In the genomic region with DNA sequence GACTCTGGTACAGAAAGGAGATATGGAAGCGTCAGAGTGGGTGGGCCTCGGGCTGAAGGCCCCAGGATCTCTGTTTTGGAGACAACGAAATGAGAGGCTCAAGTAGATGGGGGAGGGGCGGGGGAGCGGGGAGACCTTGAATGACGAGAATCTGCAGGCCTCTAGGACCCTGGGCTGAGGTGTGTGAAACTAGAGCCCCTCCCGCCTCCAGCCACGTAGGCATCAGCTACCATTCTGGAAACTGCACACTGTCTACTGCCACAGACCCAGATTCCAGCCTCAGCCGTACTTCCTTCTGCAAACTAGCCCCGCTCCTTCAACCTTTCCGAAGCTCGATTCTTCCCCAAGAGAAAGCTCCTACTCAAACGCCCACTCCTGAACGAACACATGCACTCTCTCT, we compare ENCODE assay signal across 9 mouse cellular contexts. TPM values are rescaled to one million over a fixed set of nuclear protein-coding genes. Genes with fewer than 3 reads are reported as not detected.
DNase-seq lines count a peak whose midpoint lies in the region; ATAC-seq and TF ChIP-seq lines count a peak whose summit lies in the region.
"Had no signal": no experiment of that assay in that cellular context is flagged by ENCODE, and none has a peak within 500 bp of the region (broad histone marks: within the 10 kb centered on the region; RNA-seq: fewer than 3 reads in every experiment).

No protein-coding gene starts in this region.

- no peak for TF ChIP-seq POLR2A in CH12.LX (IDR thresholded peaks at IDR 0.05; ENCODE audit: low read depth, low read length)

- dilution Hi-C loops in CH12.LX (cut with MboI; ENCODE audit: extremely low pct_ligation_motif_present, extremely low pct_unique_long_range_greater_than_20kb, low sequenced_read_pairs): no loop called here

- no peaks in the 10 kb centered on the region for H3K9me3 ChIP-seq in CH12.LX (replicated peaks; ENCODE audit: low read length)
- no peaks in the 10 kb centered on the region for H3K9me3 ChIP-seq in embryonic facial prominence, embryonic 11.5 days (replicated peaks; ENCODE audit: control insufficient read depth, low read length)
- no peaks in the 10 kb centered on the region for H3K9me3 ChIP-seq in intestine, embryonic 14.5 days (ENCODE audit: control insufficient read depth, low read length)
- H3K9me3 ChIP-seq in midbrain, embryonic 16.5 days (replicated peaks; ENCODE audit: control insufficient read depth, low read length, poor library complexity, severe bottlenecking): no peaks in the 10 kb centered on the region

- H3K36me3 ChIP-seq in CH12.LX (replicated peaks in 1 of 2; ENCODE audit: control insufficient read depth in 1 of 2, insufficient read depth in 1 of 2, low read length in 1 of 2): no peaks in the 10 kb centered on the region
- H3K36me3 ChIP-seq in embryonic facial prominence, embryonic 11.5 days (replicated peaks; ENCODE audit: control insufficient read depth, insufficient read depth, low read depth, low read length): no peaks in the 10 kb centered on the region; the same call in none of the 2 replicates
- peaks cover 20% of the 10 kb centered on the region for H3K36me3 ChIP-seq in intestine, embryonic 14.5 days (ENCODE audit: control insufficient read depth, insufficient read depth, low read length)
- H3K36me3 ChIP-seq in midbrain, embryonic 16.5 days (ENCODE audit: control insufficient read depth, insufficient read depth, low read length): peaks cover 5% of the 10 kb centered on the region; the same call in 1 of the 2 replicates

- ATAC-seq in embryonic facial prominence, embryonic 11.5 days (replicated peaks; ENCODE audit: insufficient number of reproducible peaks, low FRiP score, low TSS enrichment, low read depth): peak; percentile 61
- no peak; the same call in 1 of the 2 replicates for ATAC-seq in intestine, embryonic 14.5 days (replicated peaks; ENCODE audit: low FRiP score, low TSS enrichment, low read depth)
- peak; percentile 90 for ATAC-seq in midbrain, embryonic 16.5 days

- H3K4me3 ChIP-seq in CH12.LX (replicated peaks in 1 of 3; ENCODE audit: low read depth in 2 of 3, low read length in 2 of 3, poor library complexity in 1 of 3): peak overlapping the region in 1 of 3 experiments; percentile 54
- peak overlapping the region; percentile 82 for H3K4me3 ChIP-seq in embryonic facial prominence, embryonic 11.5 days (ENCODE audit: low read depth, low read length)
- H3K4me3 ChIP-seq in intestine, embryonic 14.5 days (ENCODE audit: low read depth, low read length): peak overlapping the region; percentile 60
- H3K4me3 ChIP-seq in midbrain, embryonic 16.5 days (ENCODE audit: low read depth, low read length): peak overlapping the region; percentile 72

- H3K4me2 ChIP-seq in CH12.LX (ENCODE audit: insufficient read depth, low read depth, poor library complexity, severe bottlenecking): peak overlapping the region; percentile 73
- peak overlapping the region; percentile 79 for H3K4me2 ChIP-seq in embryonic facial prominence, embryonic 11.5 days (ENCODE audit: low read depth, low read length)
- H3K4me2 ChIP-seq in intestine, embryonic 14.5 days (ENCODE audit: low read length): peak overlapping the region; percentile 54
- peak overlapping the region; percentile 76 for H3K4me2 ChIP-seq in midbrain, embryonic 16.5 days (ENCODE audit: low read length)

- peaks cover 5 to 13% of the 10 kb centered on the region in 2 experiments for H3K4me1 ChIP-seq in CH12.LX (ENCODE audit: control insufficient read depth in 1 of 2, insufficient read depth in 2 of 2)
- peaks cover 8% of the 10 kb centered on the region for H3K4me1 ChIP-seq in embryonic facial prominence, embryonic 11.5 days (ENCODE audit: control insufficient read depth, insufficient read depth, low read length)
- H3K4me1 ChIP-seq in intestine, embryonic 14.5 days (replicated peaks; ENCODE audit: control insufficient read depth, insufficient read depth, low read length): peaks cover 15% of the 10 kb centered on the region
- peaks cover 38% of the 10 kb centered on the region for H3K4me1 ChIP-seq in midbrain, embryonic 16.5 days (ENCODE audit: control insufficient read depth, insufficient read depth, low read length)

- peak; percentile 30 for DNase-seq in adrenal gland, postnatal 14 days
- no peak for DNase-seq in adrenal gland, postnatal 4 days (ENCODE audit: low spot score in 2 of 2)
- DNase-seq in CH12.LX (ENCODE audit: extremely low read depth): no peak
- DNase-seq in embryonic facial prominence, embryonic 11.5 days (ENCODE audit: low spot score): peak; percentile 88
- DNase-seq in intestine, embryonic 14.5 days (ENCODE audit: low spot score): no peak
- DNase-seq in gastrocnemius, postnatal 25 days: no peak
- no peak for DNase-seq in ovary, postnatal 36 days (ENCODE audit: low spot score)

- in situ Hi-C loops in CH12.LX (cut with MboI; ENCODE audit: low pct_ligation_motif_present, low pct_unique_long_range_greater_than_20kb, low sequenced_read_pairs): loop anchor here (25.0 kb wide), 1 partner anchor 181 kb away; the partner anchor contains the start of genes Acrbp and Ing4

- H3K27me3 ChIP-seq in CH12.LX (replicated peaks): peaks cover 39% of the 10 kb centered on the region
- H3K27me3 ChIP-seq in embryonic facial prominence, embryonic 11.5 days (ENCODE audit: control insufficient read depth, insufficient read depth, low read length): no peaks in the 10 kb centered on the region
- no peaks in the 10 kb centered on the region for H3K27me3 ChIP-seq in intestine, embryonic 14.5 days (replicated peaks; ENCODE audit: control insufficient read depth, insufficient read depth, low read length)
- H3K27me3 ChIP-seq in midbrain, embryonic 16.5 days (ENCODE audit: control insufficient read depth, insufficient read depth, low read depth, low read length): no peaks in the 10 kb centered on the region

- H3K27ac ChIP-seq in CH12.LX (ENCODE audit: insufficient read depth, low read depth): no peak overlapping the region
- peak overlapping the region; percentile 95 for H3K27ac ChIP-seq in embryonic facial prominence, embryonic 11.5 days (replicated peaks; ENCODE audit: low read depth, low read length)
- H3K27ac ChIP-seq in intestine, embryonic 14.5 days (ENCODE audit: low read depth): peak overlapping the region; percentile 91
- peak overlapping the region; percentile 99 for H3K27ac ChIP-seq in midbrain, embryonic 16.5 days (ENCODE audit: low read length)

- no peaks in the 10 kb centered on the region for H3K79me2 ChIP-seq in CH12.LX (replicated peaks; ENCODE audit: control insufficient read depth, extremely low read depth, insufficient read depth, poor library complexity, severe bottlenecking)

- no peak overlapping the region for H3K9ac ChIP-seq in CH12.LX (ENCODE audit: insufficient read depth, low read depth)
- peak overlapping the region; percentile 97 for H3K9ac ChIP-seq in embryonic facial prominence, embryonic 11.5 days (replicated peaks; ENCODE audit: low read length)
- peak overlapping the region; percentile 83 for H3K9ac ChIP-seq in intestine, embryonic 14.5 days (ENCODE audit: low read length)
- H3K9ac ChIP-seq in midbrain, embryonic 16.5 days (ENCODE audit: low read depth, low read length): peak overlapping the region; percentile 96

- no peak for TF ChIP-seq EP300 in CH12.LX (IDR thresholded peaks at IDR 0.05; ENCODE audit: low read length)

- TF ChIP-seq CTCF in CH12.LX (conservative IDR thresholded peaks at IDR 0.05 in 1 of 2, IDR thresholded peaks at IDR 0.05 in 1 of 2; ENCODE audit: low read depth in 2 of 2, low read length in 2 of 2): no peak

- no peak for TF ChIP-seq RAD21 in CH12.LX (IDR thresholded peaks at IDR 0.05; ENCODE audit: low read depth, low read length)

- WGBS in embryonic facial prominence, embryonic 11.5 days: 4% methylated on average over 14 of the region's 14 CpGs
- 8% methylated on average over 14 of the region's 14 CpGs for WGBS in intestine, embryonic 14.5 days
- 8% methylated on average over 14 of the region's 14 CpGs for WGBS in midbrain, embryonic 16.5 days

RNA-seq across cellular contexts. Expression of gene P3h3, which starts 1.2 kb away (rescaled TPM):
- total RNA-seq in adrenal gland, postnatal 14 days (2021): 21.4 and 26.1 TPM in 2 replicates
- total RNA-seq in adrenal gland, postnatal 4 days (2021): 10 to 100 TPM; 47.3 to 52.2 TPM
- total RNA-seq in CH12.LX (2012; rRNA removed) (0.13 and 0.34 TPM in 2 replicates), CH12.LX (2014; rRNA removed) (0.19 TPM in 1 of 2 replicates, not detected in the other)
- 0.31 and 0.44 TPM in 2 replicates for polyA plus RNA-seq in CH12.LX (2012; ENCODE audit: insufficient read length, low read depth)
- polyA plus RNA-seq in embryonic facial prominence, embryonic 11.5 days (2014; fragmentation: Nextera tagmentation; extraction: Ambion mirVana): 14.7 and 18.5 TPM in 2 replicates
- polyA plus RNA-seq in intestine, embryonic 14.5 days (2014; fragmentation: Nextera tagmentation; extraction: Ambion mirVana): 28.1 and 28.8 TPM in 2 replicates
- polyA plus RNA-seq in midbrain, embryonic 16.5 days (2015; fragmentation: Nextera tagmentation; extraction: Ambion mirVana): 13.4 and 15.4 TPM in 2 replicates
- total RNA-seq in gastrocnemius, postnatal 25 days (2021): 1 to 10 TPM; 8.2 to 9.3 TPM

RNA-seq across cellular contexts. Expression of gene Gpr162, which starts 7.5 kb away (rescaled TPM):
- 1.6 and 2.3 TPM in 2 replicates for total RNA-seq in adrenal gland, postnatal 14 days (2021)
- 1 to 10 TPM; 5.1 to 5.6 TPM for total RNA-seq in adrenal gland, postnatal 4 days (2021)
- 1.6 and 2.0 TPM in 2 replicates for total RNA-seq in CH12.LX (2012; rRNA removed)
- 0.48 and 0.97 TPM in 2 replicates for total RNA-seq in CH12.LX (2014; rRNA removed)
- polyA plus RNA-seq in CH12.LX (2012; ENCODE audit: insufficient read length, low read depth): 1.7 and 1.9 TPM in 2 replicates
- polyA plus RNA-seq in embryonic facial prominence, embryonic 11.5 days (2014; fragmentation: Nextera tagmentation; extraction: Ambion mirVana): 0.59 and 0.72 TPM in 2 replicates
- 0.65 and 1.2 TPM in 2 replicates for polyA plus RNA-seq in intestine, embryonic 14.5 days (2014; fragmentation: Nextera tagmentation; extraction: Ambion mirVana)
- 36.6 and 40.0 TPM in 2 replicates for polyA plus RNA-seq in midbrain, embryonic 16.5 days (2015; fragmentation: Nextera tagmentation; extraction: Ambion mirVana)
- under 1 TPM; 0.23 to 0.32 TPM for total RNA-seq in gastrocnemius, postnatal 25 days (2021)

RNA-seq across cellular contexts. Expression of gene Gnb3, which starts 16.2 kb away (rescaled TPM):
- total RNA-seq in adrenal gland, postnatal 14 days (2021): 9.4 and 9.5 TPM in 2 replicates
- total RNA-seq in adrenal gland, postnatal 4 days (2021): 10 to 100 TPM; 13.9 to 16.3 TPM
- 0.64 and 0.84 TPM in 2 replicates for total RNA-seq in CH12.LX (2012; rRNA removed)
- total RNA-seq in CH12.LX (2014; rRNA removed): 1.6 and 2.2 TPM in 2 replicates
- 4.1 and 4.7 TPM in 2 replicates for polyA plus RNA-seq in CH12.LX (2012; ENCODE audit: insufficient read length, low read depth)
- polyA plus RNA-seq in embryonic facial prominence, embryonic 11.5 days (2014; fragmentation: Nextera tagmentation; extraction: Ambion mirVana): 0.27 and 0.56 TPM in 2 replicates
- 2.7 TPM in 2 replicates for polyA plus RNA-seq in intestine, embryonic 14.5 days (2014; fragmentation: Nextera tagmentation; extraction: Ambion mirVana)
- polyA plus RNA-seq in midbrain, embryonic 16.5 days (2015; fragmentation: Nextera tagmentation; extraction: Ambion mirVana): 2.3 and 2.4 TPM in 2 replicates
- 1 to 10 TPM; 1.6 to 1.7 TPM for total RNA-seq in gastrocnemius, postnatal 25 days (2021)
- polyA plus RNA-seq: testis, adult 2 months had no signal

RNA-seq across cellular contexts. Expression of gene Cdca3, which starts 27.0 kb away (rescaled TPM):
- total RNA-seq in adrenal gland, postnatal 14 days (2021): 22.2 and 26.1 TPM in 2 replicates
- total RNA-seq in adrenal gland, postnatal 4 days (2021): 10 to 100 TPM; 50.6 to 58.6 TPM
- total RNA-seq in CH12.LX (2012; rRNA removed) (116 and 117 TPM in 2 replicates), CH12.LX (2014; rRNA removed) (188 and 229 TPM in 2 replicates)
- polyA plus RNA-seq in CH12.LX (2012; ENCODE audit: insufficient read length, low read depth): 171 and 224 TPM in 2 replicates
- 210 and 212 TPM in 2 replicates for polyA plus RNA-seq in embryonic facial prominence, embryonic 11.5 days (2014; fragmentation: Nextera tagmentation; extraction: Ambion mirVana)
- polyA plus RNA-seq in intestine, embryonic 14.5 days (2014; fragmentation: Nextera tagmentation; extraction: Ambion mirVana): 178 and 183 TPM in 2 replicates
- 18.2 and 19.5 TPM in 2 replicates for polyA plus RNA-seq in midbrain, embryonic 16.5 days (2015; fragmentation: Nextera tagmentation; extraction: Ambion mirVana)
- 1 to 10 TPM; 1.2 TPM for total RNA-seq in gastrocnemius, postnatal 25 days (2021)

RNA-seq across cellular contexts. Expression of gene Usp5, which starts 27.0 kb away (rescaled TPM):
- total RNA-seq in adrenal gland, postnatal 14 days (2021): 83.2 and 103 TPM in 2 replicates
- 100 to 1,000 TPM; 141 to 148 TPM for total RNA-seq in adrenal gland, postnatal 4 days (2021)
- total RNA-seq in CH12.LX (2012; rRNA removed) (107 and 126 TPM in 2 replicates), CH12.LX (2014; rRNA removed) (75.7 and 79.8 TPM in 2 replicates)
- 96.5 and 103 TPM in 2 replicates for polyA plus RNA-seq in CH12.LX (2012; ENCODE audit: insufficient read length, low read depth)
- 128 and 133 TPM in 2 replicates for polyA plus RNA-seq in embryonic facial prominence, embryonic 11.5 days (2014; fragmentation: Nextera tagmentation; extraction: Ambion mirVana)
- polyA plus RNA-seq in intestine, embryonic 14.5 days (2014; fragmentation: Nextera tagmentation; extraction: Ambion mirVana): 126 and 127 TPM in 2 replicates
- polyA plus RNA-seq in midbrain, embryonic 16.5 days (2015; fragmentation: Nextera tagmentation; extraction: Ambion mirVana): 220 and 223 TPM in 2 replicates
- 10 to 100 TPM; 42.1 to 44.0 TPM for total RNA-seq in gastrocnemius, postnatal 25 days (2021)

Comparison
In these comparisons a context has a peak if more than half of its experiments do, and no peak if none do; other contexts are left out.
1. DNase-seq: peak in adrenal gland, postnatal 14 days (single experiment) and embryonic facial prominence, embryonic 11.5 days (single experiment); none in adrenal gland, postnatal 4 days (0 of 2), CH12.LX (single experiment), intestine, embryonic 14.5 days (single experiment), gastrocnemius, postnatal 25 days (single experiment) and ovary, postnatal 36 days (single experiment).
2. RNA of gene P3h3, which starts 1.2 kb away (total RNA-seq): 47.3 to 52.2 TPM in adrenal gland, postnatal 4 days, 21.4 to 26.1 TPM in adrenal gland, postnatal 14 days and 8.2 to 9.3 TPM in gastrocnemius, postnatal 25 days; 0.13 to 0.34 TPM in CH12.LX; every median in the first group is over 4 times any median in the second.
3. Peak in every context shown above with its lines, with median percentiles within 50 percentile points of each other: H3K4me2 ChIP-seq.